Mouse (Mus musculus) heart, embryonic 16.5 days (tissue): ENCODE measurements around the gene Gm17359. TPM values are rescaled to one million over a fixed set of nuclear protein-coding genes. Genes with fewer than 3 reads are reported as not detected.

Experiments used
- ATAC-seq: fragments of 200-750 bp; cut with Nextera tagmentation; replicated peaks from 2 replicates; pipeline ENCODE4 v1.8.0; 2017; ENCODE audit warnings: moderate number of reproducible peaks; ENCODE audit not compliant: insufficient read depth, low FRiP score; ENCODE audit errors: extremely low read depth
- H3K27ac ChIP-seq: fragments of 300-500 bp; sonication (generic); 2 replicates; pipeline ENCODE4 v1.5.1; 2014; ENCODE audit warnings: mild to moderate bottlenecking, low read length, control low read depth, moderate library complexity
- H3K27me3 ChIP-seq: fragments of 300-500 bp; sonication (generic); 2 replicates; pipeline ENCODE4 v1.6.1; 2014; ENCODE audit warnings: low read length, mixed read lengths; ENCODE audit not compliant: control insufficient read depth, insufficient read depth
- H3K36me3 ChIP-seq: fragments of 300-500 bp; sonication (generic); 2 replicates; pipeline ENCODE4 v1.6.1; 2014; ENCODE audit not compliant: control insufficient read depth, insufficient read depth
- H3K4me1 ChIP-seq: fragments of 300-500 bp; sonication (generic); 2 replicates; pipeline ENCODE4 v1.6.1; 2014; ENCODE audit warnings: low read length, mixed read lengths; ENCODE audit not compliant: control insufficient read depth, insufficient read depth
- H3K4me2 ChIP-seq: fragments of 300-500 bp; sonication (generic); 2 replicates; pipeline ENCODE4 v1.6.1; 2014; ENCODE audit warnings: low read depth, mild to moderate bottlenecking, control low read depth, low read length
- H3K4me3 ChIP-seq: fragments of 300-500 bp; sonication (generic); 2 replicates; pipeline ENCODE4 v1.5.1; 2014; ENCODE audit warnings: mild to moderate bottlenecking, control low read depth, low read length
- H3K9ac ChIP-seq: fragments of 300-500 bp; sonication (generic); 2 replicates; pipeline ENCODE4 v1.6.1; 2014; ENCODE audit warnings: low read length, control low read depth
- H3K9me3 ChIP-seq: fragments of 300-500 bp; sonication (generic); replicated peaks from 2 replicates; pipeline ENCODE4 v1.6.1; 2016; ENCODE audit warnings: low read length; ENCODE audit not compliant: control insufficient read depth
- WGBS: fragments of 180-500 bp; shearing (Covaris S2); extraction: QIAGEN DNeasy Blood & Tissue Kit; methylation state at CpG from one replicate; pipeline ENCODE4 v1.1.7; 2014; 5-methylcytosine and 5-hydroxymethylcytosine counted together
- polyA plus RNA-seq: library from polyadenylated mRNA; unstranded; fragments of >200 nt; fragmentation: Nextera tagmentation; extraction: Ambion mirVana; gene quantifications from 2 replicates; pipeline ENCODE4 v1.2.1, GENCODE M21; 2015

Gm17359 gene
- polyA plus RNA-seq, 1 experiment from 2014 or later: not detected

DNA sequence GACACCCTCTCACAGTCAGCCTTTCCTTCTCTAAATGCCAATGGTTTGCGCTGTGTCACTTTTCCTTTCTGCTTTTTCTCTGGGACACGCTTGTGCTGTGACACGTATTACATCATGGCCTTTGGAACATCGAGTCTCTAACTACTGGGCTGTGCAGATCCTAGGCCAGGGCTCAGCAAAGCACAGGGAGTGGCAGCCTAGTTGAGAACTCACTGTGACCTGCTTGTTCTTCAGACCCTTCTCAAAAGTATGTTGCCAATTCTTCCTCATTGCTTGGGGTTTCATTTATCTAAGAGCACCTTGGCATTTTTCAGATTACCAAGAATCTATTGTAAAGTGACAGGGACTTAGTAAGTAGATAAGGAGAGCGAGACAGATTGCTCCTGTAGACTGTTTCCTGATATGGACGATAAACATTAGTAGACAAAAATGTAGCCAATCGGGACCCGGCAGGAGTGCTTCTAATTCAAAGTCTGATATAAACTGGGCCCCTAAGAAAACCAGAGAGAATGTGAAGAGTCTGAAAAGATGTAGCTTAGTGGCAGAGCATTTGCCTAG is 2.7 kb upstream of the Gm17359 start:
- Histone ChIP-seq H3K4me1 (0 out of 2 replicates have a peak, but pooled peaks cover 3% of the 10 kb centered on the region), H3K4me2 (no peak overlapping the region), H3K36me3 (no peaks in the 10 kb centered on the region), H3K27me3 (no peaks in the 10 kb centered on the region), H3K9ac (no peak overlapping the region), H3K4me3 (no peak overlapping the region), H3K9me3 (no peaks in the 10 kb centered on the region), H3K27ac (no peak overlapping the region)
- no peak for ATAC-seq
- 54% methylated on average over 8 of the region's 8 CpGs for WGBS

DNA sequence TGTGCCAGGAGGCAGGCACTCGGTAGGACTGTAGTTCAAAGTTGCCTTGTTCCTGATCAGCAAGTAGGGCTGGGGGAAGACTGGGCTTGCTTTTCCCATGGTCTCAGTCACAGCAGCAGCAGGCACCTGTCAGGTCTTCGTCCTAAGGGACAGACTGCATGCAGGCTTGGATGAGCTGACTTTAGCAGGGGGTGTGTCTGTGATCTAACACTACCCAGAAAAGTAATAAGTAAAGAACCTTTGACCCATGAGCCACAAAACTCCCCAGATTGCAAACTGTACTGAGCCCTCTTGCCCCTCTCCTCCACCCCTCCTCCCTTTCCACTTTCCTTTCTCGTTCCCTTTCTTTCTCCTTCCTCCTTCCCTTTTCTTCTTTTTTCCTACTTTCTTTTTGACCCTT is 4.3 kb downstream of the Gm17359 start:
- Histone ChIP-seq H3K4me1 (no peaks in the 10 kb centered on the region; the same call in 1 of the 2 replicates), H3K4me2 (no peak overlapping the region), H3K27me3 (no peaks in the 10 kb centered on the region), H3K9me3 (no peaks in the 10 kb centered on the region), H3K9ac (no peak overlapping the region), H3K4me3 (no peak overlapping the region), H3K36me3 (no peaks in the 10 kb centered on the region), H3K27ac (no peak overlapping the region)
- 45% methylated on average over 3 of the region's 3 CpGs for WGBS
- no peak for ATAC-seq

DNA sequence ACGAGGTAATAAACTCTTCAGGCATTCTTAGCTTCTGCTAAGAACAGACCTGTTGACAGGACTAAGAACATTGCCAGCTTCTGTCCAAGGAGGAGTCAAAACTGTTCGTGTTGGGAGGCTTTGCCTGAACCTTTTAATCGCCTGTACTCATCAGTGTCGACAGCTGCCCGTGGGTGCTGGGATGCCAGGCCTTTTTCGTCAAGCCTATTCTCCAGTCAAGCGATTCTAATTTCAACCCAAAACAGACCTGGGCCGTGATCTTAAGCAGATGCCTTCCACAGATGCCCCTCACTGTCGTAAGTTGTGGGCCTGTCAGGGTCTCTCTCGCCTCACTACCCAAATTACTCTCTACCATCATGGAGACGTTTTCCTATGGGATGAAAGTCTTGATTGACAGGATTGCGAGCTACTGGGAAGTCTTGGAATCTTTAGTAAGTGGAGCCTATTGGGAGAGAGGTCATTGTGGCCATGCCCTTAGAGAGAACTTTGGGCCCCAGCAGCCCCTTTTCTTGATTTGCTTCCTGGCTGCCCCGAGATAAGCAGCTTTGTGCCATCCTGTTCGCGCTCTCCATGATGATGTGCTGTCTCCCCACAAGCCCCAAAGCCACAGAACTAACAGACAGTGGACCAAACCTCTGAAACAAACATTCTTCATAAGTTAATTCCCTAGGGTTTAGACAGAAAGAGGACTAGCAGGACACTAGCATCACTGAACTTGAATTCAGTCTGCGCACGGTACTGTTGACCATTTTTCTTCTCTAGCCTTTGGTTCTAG is 6.7 kb downstream of the Gm17359 start:
- no peak overlapping the region for H3K9ac ChIP-seq
- no peaks in the 10 kb centered on the region for H3K9me3 ChIP-seq
- H3K27ac ChIP-seq: no peak overlapping the region
- H3K4me1 ChIP-seq: no peaks in the 10 kb centered on the region; the same call in 1 of the 2 replicates
- H3K4me3 ChIP-seq: no peak overlapping the region
- 56% methylated on average over 17 of the region's 17 CpGs for WGBS
- H3K4me2 ChIP-seq: no peak overlapping the region
- H3K36me3 ChIP-seq: no peaks in the 10 kb centered on the region
- ATAC-seq: no peak
- no peaks in the 10 kb centered on the region for H3K27me3 ChIP-seq

DNA sequence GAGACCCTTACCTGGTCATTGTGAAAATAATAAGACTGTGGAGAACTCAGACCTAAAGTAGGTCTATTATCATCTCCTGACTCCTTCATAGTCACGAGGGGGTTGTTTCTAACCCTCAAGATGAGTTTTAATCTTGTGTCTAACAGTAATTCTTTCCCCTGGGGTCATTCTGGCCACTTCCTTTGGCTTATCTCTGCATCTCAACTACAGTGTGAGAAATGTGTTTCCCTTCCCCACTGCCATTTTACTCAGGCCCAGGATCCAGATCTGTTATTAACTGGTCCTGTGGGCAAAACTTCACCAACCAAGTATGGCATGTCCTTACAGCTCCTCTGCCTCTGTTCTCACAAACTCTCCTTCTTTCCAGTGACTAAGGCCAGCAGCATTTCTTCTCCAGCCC is 12.8 kb downstream of the Gm17359 start:
- H3K9ac ChIP-seq: no peak overlapping the region
- ATAC-seq: no peak
- H3K4me3 ChIP-seq: no peak overlapping the region
- no peaks in the 10 kb centered on the region; the same call in 1 of the 2 replicates for H3K9me3 ChIP-seq
- H3K4me1 ChIP-seq: no peaks in the 10 kb centered on the region
- no peak overlapping the region for H3K4me2 ChIP-seq
- WGBS: 48% methylated on average over 1 of the region's 1 CpGs
- H3K36me3 ChIP-seq: no peaks in the 10 kb centered on the region
- H3K27me3 ChIP-seq: no peaks in the 10 kb centered on the region
- H3K27ac ChIP-seq: no peak overlapping the region

DNA sequence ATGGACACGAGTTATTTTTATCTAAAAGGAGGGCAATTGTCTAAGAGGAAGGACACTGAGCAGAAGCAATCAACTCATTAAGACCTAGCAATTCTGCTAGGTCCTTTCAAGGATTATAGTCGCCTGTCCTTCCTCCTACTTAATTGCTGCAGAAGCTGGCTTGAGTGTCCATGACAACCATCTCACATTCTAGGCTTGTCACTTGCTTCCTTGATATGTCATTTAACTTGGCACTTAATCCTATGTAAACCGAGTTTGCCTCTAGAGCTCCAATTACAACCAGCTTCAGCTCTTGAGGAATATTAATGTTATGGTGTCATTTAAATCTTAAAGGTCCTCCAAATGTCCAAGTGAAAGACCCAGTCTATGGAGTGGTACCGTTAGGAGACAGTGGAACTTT is 22.3 kb downstream of the Gm17359 start:
- no peak for ATAC-seq
- WGBS: 45% methylated on average over 4 of the region's 4 CpGs
- Histone ChIP-seq H3K4me1 (peaks cover 6% of the 10 kb centered on the region; the same call in 1 of the 2 replicates), H3K4me3 (no peak overlapping the region), H3K9me3 (peaks cover 4% of the 10 kb centered on the region; the same call in 1 of the 2 replicates), H3K9ac (no peak overlapping the region), H3K27me3 (no peaks in the 10 kb centered on the region), H3K36me3 (no peaks in the 10 kb centered on the region), H3K27ac (no peak overlapping the region), H3K4me2 (no peak overlapping the region)

DNA sequence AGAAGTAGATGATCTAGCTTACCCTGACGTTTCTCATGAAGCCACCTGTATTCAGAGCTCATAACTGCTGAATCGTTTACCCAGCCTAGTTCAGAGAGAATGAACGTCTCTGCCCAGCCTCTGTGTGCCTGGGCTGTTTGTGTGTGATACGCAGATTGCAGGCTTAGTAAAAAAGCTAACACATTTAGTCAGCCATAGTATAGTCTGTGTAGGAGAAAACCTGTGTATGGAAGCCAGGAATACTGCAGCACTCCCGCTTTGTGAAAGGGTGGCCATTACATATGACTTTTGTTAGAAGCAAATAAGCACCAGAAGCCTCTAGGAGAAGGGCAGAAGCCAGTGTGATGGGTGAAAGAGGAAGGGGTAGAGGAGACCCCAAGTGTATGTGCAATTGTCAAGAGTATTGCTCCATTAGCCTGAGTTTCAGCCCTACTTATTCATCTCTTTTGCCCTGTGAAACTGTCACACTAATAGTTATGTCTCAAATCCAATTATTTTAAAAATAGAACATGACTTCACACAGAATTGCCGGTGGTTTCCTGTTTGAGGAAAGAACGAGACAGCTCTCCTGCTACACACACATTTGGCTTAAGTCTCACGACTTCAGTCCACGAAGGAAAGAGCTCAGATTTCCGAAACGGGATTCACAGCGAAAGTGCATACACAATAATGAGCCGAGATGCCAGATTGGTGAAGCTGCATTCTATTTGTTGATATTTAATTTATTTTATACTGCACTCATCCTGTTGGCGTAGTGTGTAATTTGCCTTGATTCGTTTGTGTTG is 24.0 kb downstream of the Gm17359 start:
- peak overlapping the region; percentile 37 for H3K27ac ChIP-seq
- no peak overlapping the region for H3K9ac ChIP-seq
- 0 out of 2 replicates have a peak overlapping the region, but pooled peaks have one; percentile 17 for H3K4me2 ChIP-seq

DNA sequence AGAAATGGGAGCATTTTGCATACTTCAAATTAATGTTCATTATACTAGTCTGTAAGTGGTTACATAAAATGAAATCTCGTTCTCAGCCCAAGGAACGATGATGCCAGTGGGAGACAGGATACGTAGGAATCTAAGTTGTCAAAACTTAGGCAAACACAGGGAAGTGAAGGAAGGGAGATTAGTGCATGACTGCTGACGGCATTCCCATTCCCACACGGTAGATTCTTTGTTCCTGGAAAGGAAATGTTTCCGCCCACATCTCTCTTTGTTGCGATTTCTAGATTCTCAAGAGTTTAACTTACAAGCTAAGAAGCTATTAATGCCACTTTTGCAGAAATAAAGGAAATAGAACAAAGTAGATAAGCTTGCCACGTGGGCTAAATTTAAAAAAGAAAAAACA is 29.6 kb downstream of the Gm17359 start:
- Histone ChIP-seq H3K4me1 (no peaks in the 10 kb centered on the region), H3K4me2 (no peak overlapping the region), H3K9ac (no peak overlapping the region), H3K27me3 (no peaks in the 10 kb centered on the region), H3K9me3 (peaks cover 4% of the 10 kb centered on the region; the same call in 1 of the 2 replicates), H3K27ac (no peak overlapping the region), H3K4me3 (no peak overlapping the region), H3K36me3 (no peaks in the 10 kb centered on the region)
- no peak for ATAC-seq
- WGBS: 47% methylated on average over 8 of the region's 8 CpGs

More for the DNA sequence above, 24.0 kb downstream of the Gm17359 start:
- Histone ChIP-seq H3K36me3 (no peaks in the 10 kb centered on the region), H3K27me3 (no peaks in the 10 kb centered on the region), H3K4me3 (no peak overlapping the region), H3K9me3 (peaks cover 4% of the 10 kb centered on the region; the same call in 1 of the 2 replicates), H3K4me1 (peaks cover 6% of the 10 kb centered on the region; the same call in 1 of the 2 replicates)
- no peak; the same call in 1 of the 2 replicates for ATAC-seq
- WGBS: 48% methylated on average over 15 of the region's 15 CpGs

DNA sequence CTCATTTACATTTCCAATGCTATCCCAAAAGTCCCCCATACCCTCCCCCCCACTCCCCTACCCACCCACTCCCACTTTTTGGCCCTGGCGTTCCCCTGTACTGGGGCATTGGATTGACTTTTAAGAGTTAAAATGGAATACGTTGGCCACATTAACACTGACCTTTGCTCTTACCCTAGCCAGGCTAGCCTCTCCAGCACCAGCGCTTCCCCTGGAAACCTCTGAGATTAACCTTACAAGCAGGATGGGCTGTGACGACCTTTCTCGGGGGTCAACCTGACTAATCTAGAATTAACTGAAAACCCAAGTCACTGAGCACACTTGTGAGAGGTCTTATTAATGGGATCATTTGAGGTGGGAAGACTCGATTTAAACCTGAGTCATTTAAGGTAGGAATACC is 31.8 kb downstream of the Gm17359 start:
- no peak overlapping the region for H3K4me3 ChIP-seq
- no peaks in the 10 kb centered on the region for H3K9me3 ChIP-seq
- no peak overlapping the region for H3K9ac ChIP-seq
- H3K4me2 ChIP-seq: no peak overlapping the region
- H3K27me3 ChIP-seq: no peaks in the 10 kb centered on the region
- no peaks in the 10 kb centered on the region for H3K36me3 ChIP-seq
- ATAC-seq: no peak
- 83% methylated on average over 6 of the region's 6 CpGs for WGBS
- no peaks in the 10 kb centered on the region for H3K4me1 ChIP-seq
- H3K27ac ChIP-seq: no peak overlapping the region
